Mouse (Mus musculus) limb, embryonic 14.5 days (tissue): ENCODE measurements at regions not wholly inside any gene's neighbourhood (a gene's known extent, or its start where the extent isn't known, plus 50 kb on each side); places are given as distances from the start of the nearest gene placed in this dataset.

Experiments
- ATAC-seq: fragments of 200-750 bp; cut with Nextera tagmentation; 2 replicates; pipeline ENCODE4 v1.8.0; 2017; ENCODE audit warnings: low read depth, moderate number of reproducible peaks, moderate TSS enrichment; ENCODE audit not compliant: low FRiP score
- DNase-seq: peaks from one replicate; pipeline ENCODE4 v3.0.0-alpha.2; 2015; ENCODE audit warnings: low spot score
- H3K27ac ChIP-seq: fragments of 300-500 bp; sonication (generic); replicated peaks from 2 replicates; pipeline ENCODE4 v1.5.1; 2014; ENCODE audit warnings: low read depth, mild to moderate bottlenecking, low read length, moderate library complexity, mixed read lengths
- H3K27me3 ChIP-seq: fragments of 300-500 bp; sonication (generic); 2 replicates; pipeline ENCODE4 v1.6.1; 2014; ENCODE audit warnings: low read length, mixed read lengths; ENCODE audit not compliant: control insufficient read depth, insufficient read depth
- H3K36me3 ChIP-seq: fragments of 300-500 bp; sonication (generic); 2 replicates; pipeline ENCODE4 v1.6.1; 2014; ENCODE audit warnings: mild to moderate bottlenecking, low read length, moderate library complexity, mixed read lengths; ENCODE audit not compliant: control insufficient read depth, insufficient read depth
- H3K4me1 ChIP-seq: fragments of 300-500 bp; sonication (generic); 2 replicates; pipeline ENCODE4 v1.6.1; 2014; ENCODE audit warnings: antibody characterized with exemption, low read length, mixed read lengths; ENCODE audit not compliant: control insufficient read depth, insufficient read depth
- H3K4me2 ChIP-seq: fragments of 300-500 bp; sonication (generic); replicated peaks from 2 replicates; pipeline ENCODE4 v1.6.1; 2014; ENCODE audit warnings: low read depth, mild to moderate bottlenecking, low read length, moderate library complexity; ENCODE audit not compliant: severe bottlenecking
- H3K4me3 ChIP-seq: fragments of 300-500 bp; sonication (generic); replicated peaks from 2 replicates; pipeline ENCODE4 v1.5.1; 2014; ENCODE audit warnings: low read length
- H3K9ac ChIP-seq: fragments of 300-500 bp; sonication (generic); 2 replicates; pipeline ENCODE4 v1.6.1; 2014; ENCODE audit warnings: mild to moderate bottlenecking, low read depth, low read length, moderate library complexity; ENCODE audit not compliant: severe bottlenecking
- H3K9me3 ChIP-seq: fragments of 300-500 bp; sonication (generic); 2 replicates; pipeline ENCODE4 v1.6.1; 2016; ENCODE audit warnings: low read length; ENCODE audit not compliant: control insufficient read depth
- POLR2A ChIP-seq: fragments of 200-500 bp; IDR thresholded peaks from 2 replicates; pipeline ENCODE4 v1.8.0; 2012; ENCODE audit warnings: inconsistent platforms, mild to moderate bottlenecking, moderate library complexity, borderline replicate concordance; ENCODE audit not compliant: insufficient read depth, insufficient read length; ENCODE audit errors: extremely low read depth
- WGBS: fragments of 180-500 bp; shearing (Covaris S2); extraction: QIAGEN DNeasy Blood & Tissue Kit; methylation state at CpG from one replicate; pipeline ENCODE4 v1.1.7; 2014; 5-methylcytosine and 5-hydroxymethylcytosine counted together

DNA sequence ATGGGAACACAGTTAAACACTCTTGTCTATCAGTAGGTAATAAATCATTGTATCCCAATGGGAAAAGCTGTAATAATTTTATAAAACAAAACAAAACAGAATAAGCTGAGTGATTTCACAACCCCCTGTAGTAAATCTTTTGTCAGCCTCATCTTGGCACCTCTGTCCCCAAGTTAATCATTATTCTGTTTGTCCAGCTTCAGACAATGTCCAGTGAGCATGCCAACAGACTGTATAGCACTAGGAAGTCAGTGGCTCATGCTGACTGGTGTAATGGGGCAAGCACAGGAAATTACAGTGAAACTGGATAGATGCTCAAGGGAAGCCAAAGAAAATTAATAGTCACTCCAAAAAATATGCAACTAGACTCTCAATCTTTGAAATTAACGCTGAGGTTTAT, 885.9 kb downstream of the Poteg start:
- ATAC-seq, result no peak
- TF ChIP-seq POLR2A, result no peak
- no peak overlapping the region for H3K4me3 ChIP-seq
- no peak for DNase-seq
- WGBS, result 45% methylated on average over 1 of the region's 1 CpGs
- no peaks in the 10 kb centered on the region for H3K27me3 ChIP-seq
- no peak overlapping the region for H3K27ac ChIP-seq
- H3K4me2 ChIP-seq, result no peak overlapping the region
- H3K36me3 ChIP-seq, result no peaks in the 10 kb centered on the region
- H3K4me1 ChIP-seq, result peaks cover 3% of the 10 kb centered on the region
- no peaks in the 10 kb centered on the region for H3K9me3 ChIP-seq
- H3K9ac ChIP-seq, result no peak overlapping the region

GRCm38 (mm10) chr8:28337484-28337883, 890.0 kb downstream of the Poteg start:
- Histone ChIP-seq H3K9ac (no peak overlapping the region), H3K27me3 (no peaks in the 10 kb centered on the region), H3K4me1 (peaks cover 3% of the 10 kb centered on the region), H3K4me2 (no peak overlapping the region), H3K27ac (no peak overlapping the region), H3K36me3 (no peaks in the 10 kb centered on the region), H3K9me3 (no peaks in the 10 kb centered on the region), H3K4me3 (no peak overlapping the region)
- TF ChIP-seq POLR2A, result no peak
- no peak for DNase-seq
- ATAC-seq, result no peak
- WGBS, result 74% methylated on average over 4 of the region's 4 CpGs

- no peak for DNase-seq
- Histone ChIP-seq H3K36me3 (no peaks in the 10 kb centered on the region), H3K27me3 (no peaks in the 10 kb centered on the region), H3K9ac (no peak overlapping the region), H3K4me2 (no peak overlapping the region), H3K9me3 (no peaks in the 10 kb centered on the region), H3K4me3 (no peak overlapping the region), H3K4me1 (no peaks in the 10 kb centered on the region), H3K27ac (no peak overlapping the region)
- ATAC-seq, result no peak
- WGBS, result 88% methylated on average over 11 of the region's 11 CpGs
- no peak for TF ChIP-seq POLR2A
Measured at GRCm38 (mm10) chr8:28341236-28341635, 893.8 kb downstream of the Poteg start.

GRCm38 (mm10) chr8:28366470-28366869, 919.0 kb downstream of the Poteg start:
- no peaks in the 10 kb centered on the region for H3K27me3 ChIP-seq
- no peak for TF ChIP-seq POLR2A
- no peak for ATAC-seq
- no peak overlapping the region for H3K27ac ChIP-seq
- no peaks in the 10 kb centered on the region for H3K36me3 ChIP-seq
- no peak for DNase-seq
- H3K9me3 ChIP-seq, result no peaks in the 10 kb centered on the region
- no peak overlapping the region for H3K9ac ChIP-seq
- no peak overlapping the region for H3K4me2 ChIP-seq
- no peaks in the 10 kb centered on the region for H3K4me1 ChIP-seq
- H3K4me3 ChIP-seq, result no peak overlapping the region

DNA sequence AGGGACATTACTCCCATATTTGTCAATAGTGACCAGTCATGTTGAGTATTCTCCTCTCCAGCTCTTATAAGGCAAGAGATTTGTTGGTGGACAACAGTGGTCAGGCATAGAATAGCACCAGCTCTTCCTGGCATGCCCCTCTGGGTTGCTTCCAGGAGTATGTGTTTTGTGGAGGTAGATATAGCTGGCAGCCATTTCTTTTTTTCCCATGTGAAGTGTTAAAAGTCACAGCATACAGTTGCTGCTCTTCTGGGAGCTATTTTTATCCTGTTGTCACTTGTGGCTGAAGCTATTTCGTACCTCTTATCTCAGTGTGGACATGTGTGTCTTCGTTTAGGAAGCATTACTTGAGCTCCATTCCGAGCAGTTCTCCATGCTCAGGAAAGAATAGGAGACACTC, 919.9 kb downstream of the Poteg start:
- Histone ChIP-seq H3K4me2 (no peak overlapping the region), H3K27ac (no peak overlapping the region), H3K9ac (no peak overlapping the region), H3K36me3 (no peaks in the 10 kb centered on the region), H3K4me3 (no peak overlapping the region), H3K27me3 (no peaks in the 10 kb centered on the region), H3K9me3 (no peaks in the 10 kb centered on the region), H3K4me1 (no peaks in the 10 kb centered on the region)
- no peak for DNase-seq
- TF ChIP-seq POLR2A, result no peak
- no peak for ATAC-seq
- 82% methylated on average over 3 of the region's 3 CpGs for WGBS

DNA sequence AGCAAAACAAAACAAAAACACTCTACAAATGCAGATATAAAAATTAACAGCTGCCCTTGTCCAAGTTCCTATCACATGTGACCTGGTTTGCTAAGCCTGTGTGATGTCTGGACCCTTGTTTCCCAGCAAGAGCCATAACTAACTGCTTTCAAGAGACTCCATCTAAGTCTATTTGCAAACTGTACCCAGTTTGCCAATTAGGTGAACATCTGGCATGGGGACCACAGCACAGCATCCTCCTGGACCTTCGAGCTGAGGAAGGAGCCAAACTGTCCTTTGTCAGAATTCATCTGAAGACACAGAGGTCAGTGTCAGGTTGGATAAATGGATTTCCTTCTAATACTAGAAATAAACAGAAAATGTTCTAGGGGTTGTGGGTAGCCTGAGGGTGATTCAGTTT, 924.3 kb downstream of the Poteg start:
- Histone ChIP-seq H3K4me3 (no peak overlapping the region), H3K36me3 (no peaks in the 10 kb centered on the region), H3K4me2 (no peak overlapping the region), H3K27me3 (no peaks in the 10 kb centered on the region), H3K4me1 (no peaks in the 10 kb centered on the region), H3K9me3 (no peaks in the 10 kb centered on the region), H3K9ac (no peak overlapping the region), H3K27ac (no peak overlapping the region)
- 55% methylated on average over 1 of the region's 1 CpGs for WGBS
- no peak for DNase-seq
- TF ChIP-seq POLR2A, result no peak
- no peak for ATAC-seq
